Mouse (Mus musculus): ENCODE data around the gene Ccl2. TPM values are rescaled to one million over a fixed set of nuclear protein-coding genes. Genes with fewer than 3 reads are reported as not detected.

Gene Ccl2
- total and polyA plus RNA-seq, 3 experiments: 0.21 to 0.49 TPM; not detected in 1

GRCm38 (mm10) chr11:82066953-82067571 lies 31.7 kb downstream of the Ccl2 start:
- dilution Hi-C loops (cut with MboI; ENCODE audit: extremely low pct_ligation_motif_present, extremely low pct_unique_long_range_greater_than_20kb, low sequenced_read_pairs): no loop called here
- no peak for DNase-seq (ENCODE audit: extremely low read depth)
- Histone ChIP-seq H3K27me3 (replicated peaks) (peaks cover 29% of the 10 kb centered on the region), H3K79me2 (replicated peaks; ENCODE audit: control insufficient read depth, extremely low read depth, insufficient read depth, poor library complexity, severe bottlenecking) (no peaks in the 10 kb centered on the region), H3K4me3 (replicated peaks in 1 of 3; ENCODE audit: low read depth in 2 of 3, low read length in 2 of 3, poor library complexity in 1 of 3) (no peak overlapping the region), H3K4me2 (ENCODE audit: insufficient read depth, low read depth, poor library complexity, severe bottlenecking) (no peak overlapping the region), H3K4me1 (ENCODE audit: control insufficient read depth in 1 of 2, insufficient read depth in 2 of 2) (peaks cover 0 to 3% of the 10 kb centered on the region in 2 experiments; a peak in 2 of 4 replicates), H3K27ac (ENCODE audit: insufficient read depth, low read depth) (no peak overlapping the region), H3K9me3 (replicated peaks; ENCODE audit: low read length) (no peaks in the 10 kb centered on the region), H3K36me3 (replicated peaks in 1 of 2; ENCODE audit: control insufficient read depth in 1 of 2, insufficient read depth in 1 of 2, low read length in 1 of 2) (no peaks in the 10 kb centered on the region), H3K9ac (ENCODE audit: insufficient read depth, low read depth) (no peak overlapping the region)
- no peak for TF ChIP-seq NELFE (IDR thresholded peaks at IDR 0.05; ENCODE audit: low read depth, low read length)
- TF ChIP-seq MXI1 (IDR thresholded peaks at IDR 0.05; ENCODE audit: low read depth, low read length): no peak
- no peak for TF ChIP-seq ZKSCAN1 (IDR thresholded peaks at IDR 0.05; ENCODE audit: borderline replicate concordance, low read depth, low read length)
- TF ChIP-seq BHLHE40 (IDR thresholded peaks at IDR 0.05; ENCODE audit: low read depth, low read length): no peak
- TF ChIP-seq POLR2AphosphoS2 (IDR thresholded peaks at IDR 0.05; ENCODE audit: low read depth, low read length): no peak
- TF ChIP-seq MAX (IDR thresholded peaks at IDR 0.05; ENCODE audit: low read length): no peak
- no peak for TF ChIP-seq TBP (conservative IDR thresholded peaks at IDR 0.05; ENCODE audit: low read depth, low read length)
- no peak for TF ChIP-seq E2F4 (IDR thresholded peaks at IDR 0.05; ENCODE audit: insufficient replicate concordance, low read depth, low read length)
- no peak for TF ChIP-seq ETS1 (conservative IDR thresholded peaks at IDR 0.05; ENCODE audit: low read depth, low read length)
- TF ChIP-seq GABPA (IDR thresholded peaks at IDR 0.05; ENCODE audit: insufficient replicate concordance, low read depth, low read length): no peak
- TF ChIP-seq EP300 (IDR thresholded peaks at IDR 0.05; ENCODE audit: low read length): no peak
- no peak for TF ChIP-seq RCOR1 (conservative IDR thresholded peaks at IDR 0.05; ENCODE audit: low read depth, low read length)
- no peak for TF ChIP-seq USF1 (IDR thresholded peaks at IDR 0.05; ENCODE audit: low read depth, low read length)
- no peak for TF ChIP-seq SIN3A (IDR thresholded peaks at IDR 0.05; ENCODE audit: low read length)
- no peak for TF ChIP-seq PAX5 (IDR thresholded peaks at IDR 0.05; ENCODE audit: low read length)
- TF ChIP-seq KAT2A (IDR thresholded peaks at IDR 0.05; ENCODE audit: insufficient replicate concordance, low read length): no peak
- TF ChIP-seq ZNF384 (IDR thresholded peaks at IDR 0.05; ENCODE audit: low read depth, low read length): no peak
- in situ Hi-C loops (cut with MboI; ENCODE audit: low pct_ligation_motif_present, low pct_unique_long_range_greater_than_20kb, low sequenced_read_pairs): no loop called here

GRCm38 (mm10) chr11:82071076-82071475 lies 35.7 kb downstream of the Ccl2 start:
- no peak overlapping the region for H3K27ac ChIP-seq (ENCODE audit: insufficient read depth, low read depth)
- no peaks in the 10 kb centered on the region for H3K79me2 ChIP-seq (replicated peaks; ENCODE audit: control insufficient read depth, extremely low read depth, insufficient read depth, poor library complexity, severe bottlenecking)
- in situ Hi-C loops (cut with MboI; ENCODE audit: low pct_ligation_motif_present, low pct_unique_long_range_greater_than_20kb, low sequenced_read_pairs): loop anchor here (10.0 kb wide), 1 partner anchor 104 kb away; no protein-coding TSS in a partner anchor
- H3K9ac ChIP-seq (ENCODE audit: insufficient read depth, low read depth): no peak overlapping the region
- no peak for DNase-seq (ENCODE audit: extremely low read depth)
- H3K27me3 ChIP-seq (replicated peaks): peaks cover 21% of the 10 kb centered on the region
- peaks cover 3% of the 10 kb centered on the region for H3K9me3 ChIP-seq (replicated peaks; ENCODE audit: low read length)
- H3K4me3 ChIP-seq (replicated peaks in 1 of 3; ENCODE audit: low read depth in 2 of 3, low read length in 2 of 3, poor library complexity in 1 of 3): no peak overlapping the region
- H3K4me2 ChIP-seq (ENCODE audit: insufficient read depth, low read depth, poor library complexity, severe bottlenecking): no peak overlapping the region
- dilution Hi-C loops (cut with MboI; ENCODE audit: extremely low pct_ligation_motif_present, extremely low pct_unique_long_range_greater_than_20kb, low sequenced_read_pairs): no loop called here
- TF ChIP-seq EP300 (IDR thresholded peaks at IDR 0.05; ENCODE audit: low read length) (no peak), ELF1 (IDR thresholded peaks at IDR 0.05; ENCODE audit: low read depth, low read length) (no peak), UBTF (IDR thresholded peaks at IDR 0.05; ENCODE audit: low read depth, low read length) (no peak), ZKSCAN1 (IDR thresholded peaks at IDR 0.05; ENCODE audit: borderline replicate concordance, low read depth, low read length) (no peak), RAD21 (IDR thresholded peaks at IDR 0.05; ENCODE audit: low read depth, low read length) (no peak), E2F4 (IDR thresholded peaks at IDR 0.05; ENCODE audit: insufficient replicate concordance, low read depth, low read length) (no peak), CHD2 (IDR thresholded peaks at IDR 0.05; ENCODE audit: low read length) (no peak), NRF1 (IDR thresholded peaks at IDR 0.05; ENCODE audit: low read depth, low read length) (no peak), SIN3A (IDR thresholded peaks at IDR 0.05; ENCODE audit: low read length) (no peak), ZC3H11A (IDR thresholded peaks at IDR 0.05; ENCODE audit: low read depth, low read length) (no peak), TBP (conservative IDR thresholded peaks at IDR 0.05; ENCODE audit: low read depth, low read length) (no peak), MYC (IDR thresholded peaks at IDR 0.05; ENCODE audit: low read depth, low read length) (no peak)
- no peaks in the 10 kb centered on the region for H3K36me3 ChIP-seq (replicated peaks in 1 of 2; ENCODE audit: control insufficient read depth in 1 of 2, insufficient read depth in 1 of 2, low read length in 1 of 2)
- peaks cover 0 to 4% of the 10 kb centered on the region in 2 experiments; a peak in 2 of 4 replicates for H3K4me1 ChIP-seq (ENCODE audit: control insufficient read depth in 1 of 2, insufficient read depth in 2 of 2)

Measured in CH12.LX (cell line).